Mouse (Mus musculus) G1E (cell line): ENCODE measurements at regions not wholly inside any gene's neighbourhood (a gene's known extent, or its start where the extent isn't known, plus 50 kb on each side); places are given as distances from the start of the nearest gene placed in this dataset.

Source experiments
- CTCF ChIP-seq: IDR thresholded peaks from 2 replicates; pipeline ENCODE4 v1.5.1; 2012; ENCODE audit warnings: low read depth, low read length, inconsistent platforms, mixed read lengths
- GATA1 ChIP-seq: IDR thresholded peaks from 2 replicates; pipeline ENCODE4 v1.6.1; 2012; ENCODE audit warnings: borderline replicate concordance, low read length, inconsistent platforms, mixed read lengths

DNA sequence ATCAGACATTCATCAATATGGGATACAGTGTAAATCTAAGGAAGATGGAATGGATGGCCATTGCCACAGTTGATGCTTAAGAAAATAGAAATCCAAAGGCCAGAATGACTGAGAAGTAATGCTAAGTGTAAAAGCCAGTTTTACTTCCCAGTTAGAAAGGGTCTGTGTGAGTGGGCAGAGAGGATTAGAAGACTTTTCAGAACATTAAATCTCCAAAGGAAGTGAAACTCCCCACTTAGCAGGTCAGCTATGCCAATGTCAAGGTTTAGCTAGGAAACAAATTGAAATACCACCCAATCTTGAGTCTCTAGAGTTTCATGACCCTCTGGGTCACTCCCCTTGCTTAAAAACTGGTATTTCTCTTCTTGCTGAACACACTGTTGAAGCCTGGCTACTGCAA is 886.2 kb upstream of the Lrrc6 start:
- TF ChIP-seq CTCF (no peak), GATA1 (no peak)
